Mouse (Mus musculus) hindbrain, embryonic 16.5 days (tissue): ENCODE data around the gene Arl15. TPM values are rescaled to one million over a fixed set of nuclear protein-coding genes. Genes with fewer than 3 reads are reported as not detected.

Source experiments
- ATAC-seq: fragments of 200-750 bp; cut with Nextera tagmentation; 2 replicates; pipeline ENCODE4 v1.8.0; 2017; ENCODE audit warnings: moderate TSS enrichment, moderate library complexity
- H3K27ac ChIP-seq: fragments of 300-500 bp; sonication (generic); 2 replicates; pipeline ENCODE4 v1.5.1; 2014; ENCODE audit warnings: low read depth, mild to moderate bottlenecking, control low read depth, low read length, moderate library complexity
- H3K27me3 ChIP-seq: fragments of 300-500 bp; sonication (generic); replicated peaks from 2 replicates; pipeline ENCODE4 v1.6.1; 2014; ENCODE audit warnings: low read length; ENCODE audit not compliant: control insufficient read depth, insufficient read depth
- H3K36me3 ChIP-seq: fragments of 300-500 bp; sonication (generic); 2 replicates; pipeline ENCODE4 v1.6.1; 2014; ENCODE audit warnings: mild to moderate bottlenecking, low read length, moderate library complexity, mixed read lengths; ENCODE audit not compliant: control insufficient read depth, insufficient read depth
- H3K4me1 ChIP-seq: fragments of 300-500 bp; sonication (generic); 2 replicates; pipeline ENCODE4 v1.6.1; 2014; ENCODE audit warnings: low read depth, low read length; ENCODE audit not compliant: control insufficient read depth, insufficient read depth
- H3K4me2 ChIP-seq: fragments of 300-500 bp; sonication (generic); 2 replicates; pipeline ENCODE4 v1.6.1; 2014; ENCODE audit warnings: mild to moderate bottlenecking, low read length, control low read depth, moderate library complexity
- H3K4me3 ChIP-seq: fragments of 300-500 bp; sonication (generic); 2 replicates; pipeline ENCODE4 v1.5.1; 2014; ENCODE audit warnings: mild to moderate bottlenecking, low read length, control low read depth, moderate library complexity
- H3K9ac ChIP-seq: fragments of 300-500 bp; sonication (generic); 2 replicates; pipeline ENCODE4 v1.6.1; 2014; ENCODE audit warnings: low read depth, mild to moderate bottlenecking, control low read depth, low read length, moderate library complexity
- H3K9me3 ChIP-seq: fragments of 300-500 bp; sonication (generic); 2 replicates; pipeline ENCODE4 v1.6.1; 2014; ENCODE audit warnings: mild to moderate bottlenecking, low read length, moderate library complexity; ENCODE audit not compliant: control insufficient read depth
- WGBS: fragments of 180-500 bp; shearing (Covaris S2); extraction: QIAGEN DNeasy Blood & Tissue Kit; methylation state at CpG from one replicate; pipeline ENCODE4 v1.1.7; 2014; 5-methylcytosine and 5-hydroxymethylcytosine counted together
- polyA plus RNA-seq: library from polyadenylated mRNA; unstranded; fragments of >200 nt; fragmentation: Nextera tagmentation; extraction: Ambion mirVana; gene quantifications from 2 replicates; pipeline ENCODE4 v1.2.1, GENCODE M21; 2015

Arl15 gene
- polyA plus RNA-seq, 1 experiment from 2014 or later = 21.5 TPM

- Histone ChIP-seq H3K27me3 (no peaks in the 10 kb centered on the region), H3K9me3 (no peaks in the 10 kb centered on the region), H3K4me1 (no peaks in the 10 kb centered on the region), H3K4me2 (no peak overlapping the region), H3K27ac (no peak overlapping the region), H3K4me3 (no peak overlapping the region), H3K36me3 (no peaks in the 10 kb centered on the region), H3K9ac (no peak overlapping the region)
- no peak for ATAC-seq
- 92% methylated on average over 7 of the region's 7 CpGs for WGBS
Observed at GRCm38 (mm10) chr13:113972401-113972800, 178.1 kb downstream of the Arl15 start.

GRCm38 (mm10) chr13:113974866-113975265 is 180.6 kb downstream of the Arl15 start:
- H3K4me3 ChIP-seq = no peak overlapping the region
- H3K9me3 ChIP-seq = no peaks in the 10 kb centered on the region
- no peaks in the 10 kb centered on the region for H3K4me1 ChIP-seq
- WGBS = 81% methylated on average over 1 of the region's 1 CpGs
- no peak overlapping the region for H3K4me2 ChIP-seq
- H3K27ac ChIP-seq = no peak overlapping the region
- H3K9ac ChIP-seq = no peak overlapping the region
- no peaks in the 10 kb centered on the region for H3K36me3 ChIP-seq
- no peak for ATAC-seq
- no peaks in the 10 kb centered on the region for H3K27me3 ChIP-seq

GRCm38 (mm10) chr13:113975722-113976121 is 181.4 kb downstream of the Arl15 start:
- Histone ChIP-seq H3K27me3 (no peaks in the 10 kb centered on the region), H3K36me3 (no peaks in the 10 kb centered on the region), H3K4me1 (no peaks in the 10 kb centered on the region), H3K27ac (no peak overlapping the region), H3K9ac (no peak overlapping the region), H3K4me2 (peak overlapping the region; percentile 15; the same call in 1 of the 2 replicates), H3K9me3 (no peaks in the 10 kb centered on the region), H3K4me3 (no peak overlapping the region)
- ATAC-seq = no peak
- WGBS = 17% methylated on average over 6 of the region's 6 CpGs

GRCm38 (mm10) chr13:113976936-113977335 is 182.6 kb downstream of the Arl15 start:
- ATAC-seq = no peak
- Histone ChIP-seq H3K9me3 (no peaks in the 10 kb centered on the region), H3K4me3 (no peak overlapping the region), H3K4me2 (no peak overlapping the region), H3K9ac (no peak overlapping the region), H3K27me3 (no peaks in the 10 kb centered on the region), H3K4me1 (peaks cover 6% of the 10 kb centered on the region), H3K36me3 (no peaks in the 10 kb centered on the region), H3K27ac (no peak overlapping the region)
- WGBS = 95% methylated on average over 4 of the region's 4 CpGs

GRCm38 (mm10) chr13:113980739-113981460 is 186.6 kb downstream of the Arl15 start:
- no peak for ATAC-seq
- WGBS = 31% methylated on average over 15 of the region's 15 CpGs
- peaks cover 6% of the 10 kb centered on the region for H3K4me1 ChIP-seq
- no peak overlapping the region for H3K4me2 ChIP-seq
- H3K27ac ChIP-seq = no peak overlapping the region
- no peak overlapping the region for H3K9ac ChIP-seq
- H3K36me3 ChIP-seq = no peaks in the 10 kb centered on the region
- no peaks in the 10 kb centered on the region for H3K9me3 ChIP-seq
- H3K4me3 ChIP-seq = no peak overlapping the region
- no peaks in the 10 kb centered on the region for H3K27me3 ChIP-seq

- H3K9me3 ChIP-seq = no peaks in the 10 kb centered on the region
- 18% methylated on average over 9 of the region's 9 CpGs for WGBS
- 0 out of 2 replicates have a peak, but pooled peaks have one; percentile 58 for ATAC-seq
- H3K27ac ChIP-seq = no peak overlapping the region
- no peak overlapping the region for H3K9ac ChIP-seq
- H3K4me2 ChIP-seq = no peak overlapping the region
- H3K27me3 ChIP-seq = no peaks in the 10 kb centered on the region
- no peak overlapping the region for H3K4me3 ChIP-seq
- no peaks in the 10 kb centered on the region for H3K36me3 ChIP-seq
- peaks cover 6% of the 10 kb centered on the region for H3K4me1 ChIP-seq
Observed at GRCm38 (mm10) chr13:113981461-113982000, 187.2 kb downstream of the Arl15 start.

- Histone ChIP-seq H3K27ac (no peak overlapping the region), H3K9me3 (no peaks in the 10 kb centered on the region), H3K9ac (no peak overlapping the region), H3K4me1 (peaks cover 6% of the 10 kb centered on the region), H3K4me3 (no peak overlapping the region), H3K36me3 (no peaks in the 10 kb centered on the region), H3K4me2 (no peak overlapping the region), H3K27me3 (no peaks in the 10 kb centered on the region)
- no peak for ATAC-seq
- WGBS = 40% methylated on average over 6 of the region's 6 CpGs
Observed at GRCm38 (mm10) chr13:113983633-113984032, 189.3 kb downstream of the Arl15 start.

- Histone ChIP-seq H3K4me3 (no peak overlapping the region), H3K4me1 (peaks cover 6% of the 10 kb centered on the region), H3K9ac (no peak overlapping the region), H3K4me2 (no peak overlapping the region), H3K9me3 (no peaks in the 10 kb centered on the region), H3K27me3 (no peaks in the 10 kb centered on the region), H3K27ac (no peak overlapping the region), H3K36me3 (no peaks in the 10 kb centered on the region)
- WGBS = 95% methylated on average over 4 of the region's 4 CpGs
- ATAC-seq = no peak
Observed at GRCm38 (mm10) chr13:113984491-113984890, 190.2 kb downstream of the Arl15 start.

GRCm38 (mm10) chr13:113986864-113987562 is 192.7 kb downstream of the Arl15 start:
- H3K4me2 ChIP-seq = no peak overlapping the region
- no peaks in the 10 kb centered on the region for H3K27me3 ChIP-seq
- no peak overlapping the region for H3K27ac ChIP-seq
- H3K9ac ChIP-seq = no peak overlapping the region
- H3K9me3 ChIP-seq = no peaks in the 10 kb centered on the region
- no peak overlapping the region for H3K4me3 ChIP-seq
- H3K4me1 ChIP-seq = no peaks in the 10 kb centered on the region
- peak; percentile 85 for ATAC-seq
- 57% methylated on average over 13 of the region's 13 CpGs for WGBS
- no peaks in the 10 kb centered on the region for H3K36me3 ChIP-seq
